In genomic region chr17:29737849-29738804, GRCm38 (mm10) we compare ENCODE assay signal across 8 mouse cellular contexts. TPM values are rescaled to one million over a fixed set of nuclear protein-coding genes. Genes with fewer than 3 reads are reported as not detected.
DNase-seq lines count a peak whose midpoint lies in the region; ATAC-seq lines count a peak whose summit lies in the region.

No protein-coding gene starts in this region.

- H3K9ac ChIP-seq in heart, embryonic 13.5 days = 0 out of 2 replicates have a peak overlapping the region, but pooled peaks have one; percentile 64
- no peak overlapping the region for H3K9ac ChIP-seq in embryonic facial prominence, embryonic 15.5 days
- no peak overlapping the region for H3K9ac ChIP-seq in hindbrain, embryonic 16.5 days (ENCODE audit: low read depth, low read length)
- no peak overlapping the region for H3K9ac ChIP-seq in midbrain, embryonic 13.5 days (replicated peaks)

- no peaks in the 10 kb centered on the region for H3K36me3 ChIP-seq in heart, embryonic 13.5 days
- no peaks in the 10 kb centered on the region for H3K36me3 ChIP-seq in heart, embryonic 10.5 days
- no peaks in the 10 kb centered on the region for H3K36me3 ChIP-seq in embryonic facial prominence, embryonic 15.5 days
- H3K36me3 ChIP-seq in hindbrain, embryonic 16.5 days (ENCODE audit: control insufficient read depth, insufficient read depth, low read length) = no peaks in the 10 kb centered on the region
- H3K36me3 ChIP-seq in midbrain, embryonic 13.5 days = no peaks in the 10 kb centered on the region

- H3K4me3 ChIP-seq in heart, embryonic 13.5 days = no peak overlapping the region
- no peak overlapping the region for H3K4me3 ChIP-seq in heart, embryonic 10.5 days
- no peak overlapping the region for H3K4me3 ChIP-seq in embryonic facial prominence, embryonic 15.5 days (replicated peaks)
- no peak overlapping the region for H3K4me3 ChIP-seq in hindbrain, embryonic 16.5 days (ENCODE audit: low read length)
- no peak overlapping the region for H3K4me3 ChIP-seq in midbrain, embryonic 13.5 days (replicated peaks)

- 37% methylated on average over 22 of the region's 22 CpGs for WGBS in heart, embryonic 13.5 days
- WGBS in heart, embryonic 10.5 days = 52% methylated on average over 21 of the region's 22 CpGs
- WGBS in embryonic facial prominence, embryonic 15.5 days = 41% methylated on average over 22 of the region's 22 CpGs
- WGBS in hindbrain, embryonic 16.5 days = 34% methylated on average over 22 of the region's 22 CpGs
- 37% methylated on average over 22 of the region's 22 CpGs for WGBS in midbrain, embryonic 13.5 days

- H3K9me3 ChIP-seq in heart, embryonic 13.5 days = no peaks in the 10 kb centered on the region
- H3K9me3 ChIP-seq in heart, embryonic 10.5 days = no peaks in the 10 kb centered on the region
- H3K9me3 ChIP-seq in embryonic facial prominence, embryonic 15.5 days (replicated peaks) = no peaks in the 10 kb centered on the region
- no peaks in the 10 kb centered on the region for H3K9me3 ChIP-seq in hindbrain, embryonic 16.5 days (ENCODE audit: control insufficient read depth, low read length)
- H3K9me3 ChIP-seq in midbrain, embryonic 13.5 days = no peaks in the 10 kb centered on the region

- H3K4me1 ChIP-seq in heart, embryonic 13.5 days = peaks cover 47% of the 10 kb centered on the region
- peaks cover 34% of the 10 kb centered on the region for H3K4me1 ChIP-seq in heart, embryonic 10.5 days
- H3K4me1 ChIP-seq in embryonic facial prominence, embryonic 15.5 days = peaks cover 6% of the 10 kb centered on the region; the same call in 1 of the 2 replicates
- H3K4me1 ChIP-seq in hindbrain, embryonic 16.5 days (ENCODE audit: control insufficient read depth, insufficient read depth, low read depth, low read length) = peaks cover 18% of the 10 kb centered on the region
- H3K4me1 ChIP-seq in midbrain, embryonic 13.5 days (replicated peaks) = peaks cover 48% of the 10 kb centered on the region

- no peak for DNase-seq in heart, embryonic 10.5 days (ENCODE audit: low spot score)
- peak; percentile 58 to 77 for DNase-seq in layer of hippocampus, postnatal 14 days (ENCODE audit: low spot score in 2 of 2)
- no peak for DNase-seq in gastrocnemius, adult 18-20 months (ENCODE audit: low spot score)

- H3K4me2 ChIP-seq in heart, embryonic 13.5 days = peak overlapping the region; percentile 53
- 0 out of 2 replicates have a peak overlapping the region, but pooled peaks have one; percentile 2 for H3K4me2 ChIP-seq in embryonic facial prominence, embryonic 15.5 days (replicated peaks)
- H3K4me2 ChIP-seq in hindbrain, embryonic 16.5 days (ENCODE audit: low read length) = peak overlapping the region; percentile 37
- peak overlapping the region; percentile 19; the same call in 1 of the 2 replicates for H3K4me2 ChIP-seq in midbrain, embryonic 13.5 days (replicated peaks)

- peak; percentile 55; the same call in 1 of the 2 replicates for ATAC-seq in heart, embryonic 13.5 days (ENCODE audit: extremely low read depth, insufficient number of reproducible peaks, low FRiP score, low TSS enrichment)
- ATAC-seq in embryonic facial prominence, embryonic 15.5 days (ENCODE audit: insufficient number of reproducible peaks, low FRiP score, low TSS enrichment, low read depth) = peak; percentile 45; the same call in 1 of the 2 replicates
- ATAC-seq in hindbrain, embryonic 16.5 days = peak; percentile 77
- peak; percentile 80 for ATAC-seq in midbrain, embryonic 13.5 days
- no peak for ATAC-seq in monocyte, adult 5-6 weeks (replicated peaks; ENCODE audit: insufficient number of reproducible peaks, low FRiP score, low TSS enrichment, poor library complexity, severe bottlenecking)

- H3K27me3 ChIP-seq in heart, embryonic 13.5 days (replicated peaks) = no peaks in the 10 kb centered on the region; the same call in 1 of the 2 replicates
- no peaks in the 10 kb centered on the region for H3K27me3 ChIP-seq in heart, embryonic 10.5 days (ENCODE audit: insufficient read depth, poor library complexity, severe bottlenecking)
- no peaks in the 10 kb centered on the region for H3K27me3 ChIP-seq in embryonic facial prominence, embryonic 15.5 days
- no peaks in the 10 kb centered on the region for H3K27me3 ChIP-seq in hindbrain, embryonic 16.5 days (replicated peaks; ENCODE audit: control insufficient read depth, insufficient read depth, low read length)
- no peaks in the 10 kb centered on the region for H3K27me3 ChIP-seq in midbrain, embryonic 13.5 days

- peak overlapping the region; percentile 36; the same call in 1 of the 2 replicates for H3K27ac ChIP-seq in heart, embryonic 13.5 days (replicated peaks)
- H3K27ac ChIP-seq in heart, embryonic 10.5 days = no peak overlapping the region
- H3K27ac ChIP-seq in embryonic facial prominence, embryonic 15.5 days (replicated peaks) = no peak overlapping the region
- H3K27ac ChIP-seq in hindbrain, embryonic 16.5 days (ENCODE audit: low read depth, low read length) = no peak overlapping the region
- H3K27ac ChIP-seq in midbrain, embryonic 13.5 days = peak overlapping the region; percentile 78

RNA-seq across cellular contexts. Expression of gene Ccdc167, which starts 21.3 kb away (rescaled TPM):
- polyA plus RNA-seq in heart, embryonic 13.5 days (2015; fragmentation: Nextera tagmentation; extraction: Ambion mirVana) = 14.4 and 14.6 TPM in 2 replicates
- polyA plus RNA-seq in heart, embryonic 10.5 days (2016; fragmentation: Nextera tagmentation; extraction: Ambion mirVana) = 18.2 and 19.0 TPM in 2 replicates
- 10.7 and 11.0 TPM in 2 replicates for polyA plus RNA-seq in embryonic facial prominence, embryonic 15.5 days (2015; fragmentation: Nextera tagmentation; extraction: Ambion mirVana)
- polyA plus RNA-seq in hindbrain, embryonic 16.5 days (2015; fragmentation: Nextera tagmentation; extraction: Ambion mirVana) = 9.3 and 11.1 TPM in 2 replicates
- total RNA-seq in layer of hippocampus, postnatal 14 days (2021) = 10 to 100 TPM; 15.1 to 23.4 TPM
- polyA plus RNA-seq in midbrain, embryonic 13.5 days (2015; fragmentation: Nextera tagmentation; extraction: Ambion mirVana) = 11.4 and 12.0 TPM in 2 replicates
- total RNA-seq in monocyte, adult 5-6 weeks (2017) = 4.7 to 14.6 TPM (median 5.0 TPM) in 3 replicates
- 1 to 10 TPM; 5.9 to 6.3 TPM for total RNA-seq in gastrocnemius, adult 18-20 months (2021)

Comparison
In these comparisons a context has a peak if more than half of its experiments do, and no peak if none do; other contexts are left out.
1. H3K27ac ChIP-seq: peak in heart, embryonic 13.5 days (single experiment) and midbrain, embryonic 13.5 days (single experiment); none in heart, embryonic 10.5 days (single experiment), embryonic facial prominence, embryonic 15.5 days (single experiment) and hindbrain, embryonic 16.5 days (single experiment).
2. H3K4me2 ChIP-seq: peak in every context shown above with its lines; median percentile 53 in heart, embryonic 13.5 days; 37 in hindbrain, embryonic 16.5 days; 19 in midbrain, embryonic 13.5 days; 2 in embryonic facial prominence, embryonic 15.5 days.
3. DNase-seq: peak in layer of hippocampus, postnatal 14 days (2 of 2); none in heart, embryonic 10.5 days (single experiment) and gastrocnemius, adult 18-20 months (single experiment).